Mouse (Mus musculus) heart, embryonic 11.5 days (tissue): ENCODE results near the gene Ugcg. TPM values are rescaled to one million over a fixed set of nuclear protein-coding genes. Genes with fewer than 3 reads are reported as not detected.
A peak's percentile ranks its signal among the peaks of the same experiment; 100 is the strongest.

Experiments
- ATAC-seq: fragments of 200-750 bp; cut with Nextera tagmentation; replicated peaks from 2 replicates; pipeline ENCODE4 v1.8.0; 2017; ENCODE audit warnings: moderate library complexity; ENCODE audit not compliant: insufficient number of reproducible peaks, low FRiP score, low TSS enrichment
- H3K27ac ChIP-seq: fragments of 300-500 bp; sonication (generic); 2 replicates; pipeline ENCODE4 v1.5.1; 2014; ENCODE audit warnings: mild to moderate bottlenecking, low read depth, low read length
- H3K27me3 ChIP-seq: fragments of 300-500 bp; sonication (generic); 2 replicates; pipeline ENCODE4 v1.6.1; 2014; ENCODE audit warnings: mild to moderate bottlenecking, low read length, mixed read lengths; ENCODE audit not compliant: control insufficient read depth, insufficient read depth
- H3K36me3 ChIP-seq: fragments of 300-500 bp; sonication (generic); 2 replicates; pipeline ENCODE4 v1.6.1; 2014; ENCODE audit warnings: mild to moderate bottlenecking, low read length, moderate library complexity, mixed read lengths; ENCODE audit not compliant: control insufficient read depth, insufficient read depth
- H3K4me1 ChIP-seq: fragments of 300-500 bp; sonication (generic); 2 replicates; pipeline ENCODE4 v1.6.1; 2014; ENCODE audit warnings: low read length; ENCODE audit not compliant: control insufficient read depth, insufficient read depth
- H3K4me2 ChIP-seq: fragments of 300-500 bp; sonication (generic); 2 replicates; pipeline ENCODE4 v1.6.1; 2014; ENCODE audit warnings: mild to moderate bottlenecking, moderate library complexity
- H3K4me3 ChIP-seq: fragments of 300-500 bp; sonication (generic); 2 replicates; pipeline ENCODE4 v1.5.1; 2014; ENCODE audit warnings: low read depth, low read length
- H3K9ac ChIP-seq: fragments of 300-500 bp; sonication (generic); 2 replicates; pipeline ENCODE4 v1.6.1; 2014; ENCODE audit warnings: mild to moderate bottlenecking, low read depth, low read length, moderate library complexity
- H3K9me3 ChIP-seq: fragments of 300-500 bp; sonication (generic); replicated peaks from 2 replicates; pipeline ENCODE4 v1.6.1; 2016; ENCODE audit warnings: low read length; ENCODE audit not compliant: control insufficient read depth
- WGBS: fragments of 180-500 bp; shearing (Covaris S2); extraction: QIAGEN DNeasy Blood & Tissue Kit; methylation state at CpG from one replicate; pipeline ENCODE4 v1.1.7; 2014; ENCODE audit not compliant: insufficient replicate concordance; 5-methylcytosine and 5-hydroxymethylcytosine counted together
- polyA plus RNA-seq: library from polyadenylated mRNA; unstranded; fragments of >200 nt; fragmentation: Nextera tagmentation; extraction: Ambion mirVana; gene quantifications from 2 replicates; pipeline ENCODE4 v1.2.1, GENCODE M21; 2014

The Ugcg gene
- polyA plus RNA-seq, 1 experiment from 2014 or later: 14.8 TPM

GRCm38 (mm10) chr4:59164034-59164433 is 25.0 kb upstream of the Ugcg start:
- no peak overlapping the region for H3K9ac ChIP-seq
- H3K9me3 ChIP-seq: no peaks in the 10 kb centered on the region
- no peak overlapping the region for H3K4me3 ChIP-seq
- no peak for ATAC-seq
- no peaks in the 10 kb centered on the region for H3K36me3 ChIP-seq
- no peaks in the 10 kb centered on the region for H3K27me3 ChIP-seq
- H3K4me2 ChIP-seq: no peak overlapping the region
- no peak overlapping the region for H3K27ac ChIP-seq
- H3K4me1 ChIP-seq: peaks cover 8% of the 10 kb centered on the region; the same call in 1 of the 2 replicates
- WGBS: 59% methylated on average over 2 of the region's 2 CpGs

GRCm38 (mm10) chr4:59167251-59167847 is 21.7 kb upstream of the Ugcg start:
- WGBS: 89% methylated on average over 2 of the region's 2 CpGs

GRCm38 (mm10) chr4:59169981-59170380 is 19.1 kb upstream of the Ugcg start:
- no peak overlapping the region for H3K27ac ChIP-seq
- WGBS: 65% methylated on average over 5 of the region's 5 CpGs
- no peak overlapping the region for H3K4me2 ChIP-seq
- H3K9ac ChIP-seq: no peak overlapping the region
- H3K36me3 ChIP-seq: no peaks in the 10 kb centered on the region
- no peak for ATAC-seq
- no peak overlapping the region for H3K4me3 ChIP-seq
- no peaks in the 10 kb centered on the region for H3K9me3 ChIP-seq
- peaks cover 7% of the 10 kb centered on the region for H3K4me1 ChIP-seq
- H3K27me3 ChIP-seq: no peaks in the 10 kb centered on the region

More at GRCm38 (mm10) chr4:59167251-59167847, 21.7 kb upstream of the Ugcg start:
- ATAC-seq: no peak
- H3K9ac ChIP-seq: no peak overlapping the region
- H3K9me3 ChIP-seq: no peaks in the 10 kb centered on the region
- H3K36me3 ChIP-seq: no peaks in the 10 kb centered on the region
- no peak overlapping the region for H3K4me3 ChIP-seq
- H3K27ac ChIP-seq: no peak overlapping the region
- H3K4me2 ChIP-seq: no peak overlapping the region
- H3K4me1 ChIP-seq: no peaks in the 10 kb centered on the region
- H3K27me3 ChIP-seq: no peaks in the 10 kb centered on the region

GRCm38 (mm10) chr4:59172616-59173015 is 16.4 kb upstream of the Ugcg start:
- WGBS: 48% methylated on average over 2 of the region's 2 CpGs
- no peaks in the 10 kb centered on the region for H3K36me3 ChIP-seq

GRCm38 (mm10) chr4:59173181-59173922 is 15.7 kb upstream of the Ugcg start:
- no peaks in the 10 kb centered on the region for H3K9me3 ChIP-seq
- H3K36me3 ChIP-seq: no peaks in the 10 kb centered on the region
- no peak overlapping the region for H3K4me3 ChIP-seq
- no peak overlapping the region for H3K4me2 ChIP-seq
- ATAC-seq: no peak
- H3K4me1 ChIP-seq: peaks cover 12% of the 10 kb centered on the region
- H3K27ac ChIP-seq: no peak overlapping the region
- no peak overlapping the region for H3K9ac ChIP-seq
- 54% methylated on average over 2 of the region's 2 CpGs for WGBS
- H3K27me3 ChIP-seq: no peaks in the 10 kb centered on the region

More at GRCm38 (mm10) chr4:59172616-59173015, 16.4 kb upstream of the Ugcg start:
- H3K27ac ChIP-seq: no peak overlapping the region
- ATAC-seq: no peak
- no peaks in the 10 kb centered on the region for H3K27me3 ChIP-seq
- H3K9ac ChIP-seq: no peak overlapping the region
- H3K4me1 ChIP-seq: peaks cover 12% of the 10 kb centered on the region
- no peak overlapping the region for H3K4me2 ChIP-seq
- no peak overlapping the region for H3K4me3 ChIP-seq
- H3K9me3 ChIP-seq: no peaks in the 10 kb centered on the region

GRCm38 (mm10) chr4:59175003-59175402 is 14.1 kb upstream of the Ugcg start:
- Histone ChIP-seq H3K27ac (no peak overlapping the region), H3K4me1 (peaks cover 12% of the 10 kb centered on the region), H3K36me3 (no peaks in the 10 kb centered on the region), H3K27me3 (no peaks in the 10 kb centered on the region), H3K4me2 (0 out of 2 replicates have a peak overlapping the region, but pooled peaks have one; percentile 2), H3K9me3 (no peaks in the 10 kb centered on the region), H3K4me3 (no peak overlapping the region), H3K9ac (no peak overlapping the region)
- ATAC-seq: no peak
- 16% methylated on average over 4 of the region's 4 CpGs for WGBS

- Histone ChIP-seq H3K4me1 (peaks cover 12% of the 10 kb centered on the region), H3K9me3 (no peaks in the 10 kb centered on the region), H3K27ac (no peak overlapping the region), H3K4me3 (no peak overlapping the region), H3K4me2 (no peak overlapping the region), H3K27me3 (no peaks in the 10 kb centered on the region), H3K9ac (no peak overlapping the region), H3K36me3 (no peaks in the 10 kb centered on the region)
- ATAC-seq: no peak
- 32% methylated on average over 6 of the region's 6 CpGs for WGBS
Measured at GRCm38 (mm10) chr4:59175929-59176328, 13.1 kb upstream of the Ugcg start.

GRCm38 (mm10) chr4:59177566-59177965 is 11.5 kb upstream of the Ugcg start:
- H3K36me3 ChIP-seq: no peaks in the 10 kb centered on the region
- no peak overlapping the region for H3K4me3 ChIP-seq
- WGBS: 78% methylated on average over 2 of the region's 2 CpGs
- no peak overlapping the region for H3K4me2 ChIP-seq
- H3K4me1 ChIP-seq: peaks cover 12% of the 10 kb centered on the region
- no peak for ATAC-seq
- H3K9me3 ChIP-seq: no peaks in the 10 kb centered on the region
- no peak overlapping the region for H3K27ac ChIP-seq
- no peaks in the 10 kb centered on the region for H3K27me3 ChIP-seq
- H3K9ac ChIP-seq: no peak overlapping the region
